Mouse (Mus musculus) G1E-ER4 (cell line): ENCODE measurements around the gene Nadk2. TPM values are rescaled to one million over a fixed set of nuclear protein-coding genes. Genes with fewer than 3 reads are reported as not detected.

Source experiments
- GATA1 ChIP-seq: IDR thresholded peaks from one replicate; pipeline ENCODE4 v1.8.0; 2012; ENCODE audit warnings: low read length, inconsistent platforms
- polyA plus RNA-seq: library from polyadenylated mRNA; stranded (reverse); fragments of >175 nt; gene quantifications from 2 replicates; pipeline ENCODE4 v1.2.3, GENCODE M21; 2012

Gene Nadk2
- polyA plus RNA-seq, 1 experiment = 158 TPM

- TF ChIP-seq GATA1 = no peak
Observed at GRCm38 (mm10) chr15:9140252-9140680, 69.2 kb downstream of the Nadk2 start, which contains the start of gene Lmbrd2. Lmbrd2 (plus strand) TSS chr15:9140550.

- TF ChIP-seq GATA1 = no peak
Observed at GRCm38 (mm10) chr15:9140684-9141171, 69.7 kb downstream of the Nadk2 start.

GRCm38 (mm10) chr15:9155325-9155724, 84.3 kb downstream of the Nadk2 start, which contains the start of gene Skp2:
Skp2 (minus strand) TSS chr15:9155425.
- no peak for TF ChIP-seq GATA1

Other genes with a start within 250 kb of the Nadk2 start
- gene Ranbp3l, start 103.3 kb upstream of the Nadk2 start, polyA plus RNA-seq = not detected in 2 replicates
- gene Lmbrd2, start 69.3 kb downstream of the Nadk2 start, polyA plus RNA-seq = 0.41 and 0.54 TPM in 2 replicates
- 3.9 and 7.9 TPM in 2 replicates for gene Skp2, start 84.2 kb downstream of the Nadk2 start, polyA plus RNA-seq
- gene Ugt3a1, start 205.6 kb downstream of the Nadk2 start, polyA plus RNA-seq = not detected in 2 replicates